Mouse (Mus musculus): Measurements from ENCODE around the gene Zscan21. TPM values are rescaled to one million over a fixed set of nuclear protein-coding genes. Genes with fewer than 3 reads are reported as not detected.

Zscan21 gene
- total RNA-seq, 2 experiments from 2014 or later, result 18.2 to 18.3 TPM

Small RNA genes lying within 50 kb of the gene (microRNA-seq; reads per million reads assigned to microRNA genes)
- 687 to 992 reads per million in 2 experiments for gene Mir106b
- gene Mir25, result 88.4 to 112 reads per million in 2 experiments
- 4,079 to 4,811 reads per million in 2 experiments for gene Mir93

Other genes starting within 250 kb of the Zscan21 start
- not detected for gene Pilrb2, start 245.1 kb upstream of the Zscan21 start, total RNA-seq (2021)
- under 1 TPM in 1 of 2 experiments, not detected in 1; 0.29 TPM for gene Cyp3a13, start 195.3 kb upstream of the Zscan21 start, total RNA-seq (2021)
- 10 to 100 TPM; 25.4 to 25.7 TPM for gene Gjc3, start 153.8 kb upstream of the Zscan21 start, total RNA-seq (2021)
- gene Azgp1, start 135.4 kb upstream of the Zscan21 start, total RNA-seq (2021), result not detected
- gene Smok3a, start 95.6 kb upstream of the Zscan21 start, total RNA-seq (2021), result not detected
- not detected for gene Smok3b, start 95.5 kb upstream of the Zscan21 start, total RNA-seq (2021)
- gene Smok3c, start 63.7 kb upstream of the Zscan21 start, total RNA-seq (2021), result not detected
- gene Zkscan1, start 31.8 kb upstream of the Zscan21 start, total RNA-seq (2021), result 10 to 100 TPM; 42.8 to 44.7 TPM
- gene Zfp113, start 38.8 kb downstream of the Zscan21 start, total RNA-seq (2021), result 10 to 100 TPM in 1 of 2 experiments, 1 to 10 TPM in 1; 9.5 to 13.3 TPM
- 100 to 1,000 TPM; 132 to 144 TPM for gene Cops6, start 44.2 kb downstream of the Zscan21 start, total RNA-seq (2021)
- 10 to 100 TPM; 23.7 to 26.6 TPM for gene Ap4m1, start 55.1 kb downstream of the Zscan21 start, total RNA-seq (2021)
- gene Mcm7, start 55.5 kb downstream of the Zscan21 start, total RNA-seq (2021), result 10 to 100 TPM; 21.3 to 21.8 TPM
- gene Taf6, start 70.5 kb downstream of the Zscan21 start, total RNA-seq (2021), result 10 to 100 TPM; 33.8 to 36.0 TPM
- gene Cnpy4, start 70.6 kb downstream of the Zscan21 start, total RNA-seq (2021), result 10 to 100 TPM; 13.0 to 15.9 TPM
- 10 to 100 TPM; 10.1 to 11.7 TPM for gene Mblac1, start 77.4 kb downstream of the Zscan21 start, total RNA-seq (2021)
- gene Nxpe5, start 109.0 kb downstream of the Zscan21 start, total RNA-seq (2021), result under 1 TPM in 1 of 2 experiments, not detected in 1; 0.17 TPM
- gene Lamtor4, start 138.6 kb downstream of the Zscan21 start, total RNA-seq (2021), result 10 to 100 TPM; 64.5 to 66.6 TPM
- gene BC037034, start 147.1 kb downstream of the Zscan21 start, total RNA-seq (2021), result 10 to 100 TPM; 72.5 to 79.9 TPM
- gene Gal3st4, start 155.9 kb downstream of the Zscan21 start, total RNA-seq (2021), result 1 to 10 TPM; 2.3 to 4.0 TPM
- gene Gm43720, start 163.1 kb downstream of the Zscan21 start, total RNA-seq (2021), result under 1 TPM in 1 of 2 experiments, not detected in 1; 0.07 TPM
- 1 to 10 TPM; 6.7 to 8.2 TPM for gene Gpc2, start 163.1 kb downstream of the Zscan21 start, total RNA-seq (2021)
- gene Stag3, start 163.3 kb downstream of the Zscan21 start, total RNA-seq (2021), result 1 to 10 TPM; 2.2 to 2.9 TPM
- not detected for gene Pvrig, start 225.1 kb downstream of the Zscan21 start, total RNA-seq (2021)